ENCODE assay signal across 13 mouse cellular contexts in the genomic region with DNA sequence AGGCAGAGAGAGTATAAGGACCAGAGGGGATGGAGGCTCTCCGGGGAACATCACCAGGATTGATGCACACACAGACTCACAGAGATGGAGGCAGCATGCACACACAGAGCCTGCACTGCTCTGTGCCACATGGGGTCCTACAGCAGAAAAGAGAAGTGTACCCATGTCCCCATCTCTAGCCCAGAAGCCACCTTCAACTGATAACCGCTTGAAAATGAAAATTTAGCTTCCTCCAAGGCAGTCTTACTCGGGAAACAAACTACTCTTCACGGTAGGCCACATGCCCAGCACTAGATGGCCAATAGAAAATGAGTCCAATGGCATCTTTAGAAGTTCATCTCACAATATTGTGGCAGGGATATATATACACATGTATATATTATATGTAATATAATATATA.
"Had no signal": no experiment of that assay in that cellular context is flagged by ENCODE, and none has a peak within 500 bp of the region (broad histone marks: within the 10 kb centered on the region; RNA-seq: fewer than 3 reads in every experiment).

No protein-coding gene starts in this region.

- H3K36me3 ChIP-seq: kidney, embryonic 15.5 days; limb, embryonic 10.5 days; midbrain, embryonic 12.5 days; neural tube, embryonic 12.5 days; stomach, embryonic 15.5 days had no signal

- H3K4me3 ChIP-seq: kidney, embryonic 15.5 days; left cerebral cortex, adult 2 months; limb, embryonic 10.5 days; midbrain, embryonic 12.5 days; neural tube, embryonic 12.5 days; stomach, embryonic 15.5 days had no signal

- H3K27ac ChIP-seq: kidney, embryonic 15.5 days; left cerebral cortex, adult 2 months; limb, embryonic 10.5 days; midbrain, embryonic 12.5 days; neural tube, embryonic 12.5 days; stomach, embryonic 15.5 days had no signal

- H3K27me3 ChIP-seq: stomach, embryonic 15.5 days had no signal

- H3K9ac ChIP-seq: kidney, embryonic 15.5 days; midbrain, embryonic 12.5 days; neural tube, embryonic 12.5 days; stomach, embryonic 15.5 days had no signal

- DNase-seq: kidney, adult 2 months; kidney, postnatal 14 days; lung, adult 18-20 months; retina, postnatal 1 day; right cerebral cortex, postnatal 4 days; thymus, postnatal 36 days had no signal

- ATAC-seq: intestine, embryonic 16.5 days had no signal

- H3K4me2 ChIP-seq: kidney, embryonic 15.5 days; midbrain, embryonic 12.5 days; neural tube, embryonic 12.5 days; stomach, embryonic 15.5 days had no signal

- H3K9me3 ChIP-seq: kidney, embryonic 15.5 days; limb, embryonic 10.5 days; midbrain, embryonic 12.5 days; neural tube, embryonic 12.5 days; stomach, embryonic 15.5 days had no signal
